Mouse (Mus musculus): ENCODE measurements around the gene Rnf41. TPM values are rescaled to one million over a fixed set of nuclear protein-coding genes. Genes with fewer than 3 reads are reported as not detected.

Gene Rnf41
- polyA plus RNA-seq, 1 experiment, result 37.4 TPM

- Histone ChIP-seq H3K9me3 (replicated peaks; ENCODE audit: control insufficient read depth, insufficient read depth, low read length, poor library complexity, severe bottlenecking) (no peaks in the 10 kb centered on the region), H3K4me1 (ENCODE audit: control insufficient read depth, insufficient read depth, low read length) (no peaks in the 10 kb centered on the region), H3K27ac (ENCODE audit: insufficient read depth, low read length) (no peak overlapping the region), H3K9ac (ENCODE audit: low read depth, poor library complexity, severe bottlenecking) (peak overlapping the region; percentile 84; the same call in 1 of the 2 replicates), H3K36me3 (ENCODE audit: control insufficient read depth, insufficient read depth, low read length, poor library complexity, severe bottlenecking) (peaks cover 8% of the 10 kb centered on the region), H3K27me3 (ENCODE audit: control insufficient read depth, insufficient read depth, low read length, poor library complexity, severe bottlenecking) (no peaks in the 10 kb centered on the region), H3K4me3 (ENCODE audit: low read depth, low read length) (no peak overlapping the region; the same call in 1 of the 2 replicates)
- TF ChIP-seq CTCF (IDR thresholded peaks at IDR 0.05; ENCODE audit: low read depth, low read length), result no peak
- TF ChIP-seq EP300 (IDR thresholded peaks at IDR 0.05; ENCODE audit: insufficient read depth, low read depth, low read length), result no peak
- TF ChIP-seq POLR2A (IDR thresholded peaks at IDR 0.05; ENCODE audit: insufficient read depth, low read length), result no peak
Observed at GRCm38 (mm10) chr10:128460270-128460630, 48.8 kb downstream of the Rnf41 start.

GRCm38 (mm10) chr10:128474366-128474765 is 62.9 kb downstream of the Rnf41 start:
- Histone ChIP-seq H3K4me1 (ENCODE audit: control insufficient read depth, insufficient read depth, low read length) (no peaks in the 10 kb centered on the region), H3K36me3 (ENCODE audit: control insufficient read depth, insufficient read depth, low read length, poor library complexity, severe bottlenecking) (0 out of 2 replicates have a peak, but pooled peaks cover 2% of the 10 kb centered on the region), H3K4me3 (ENCODE audit: low read depth, low read length) (peak overlapping the region; percentile 48), H3K9ac (ENCODE audit: low read depth, poor library complexity, severe bottlenecking) (peak overlapping the region; percentile 52), H3K27me3 (ENCODE audit: control insufficient read depth, insufficient read depth, low read length, poor library complexity, severe bottlenecking) (no peaks in the 10 kb centered on the region), H3K27ac (ENCODE audit: insufficient read depth, low read length) (peak overlapping the region; percentile 70), H3K9me3 (replicated peaks; ENCODE audit: control insufficient read depth, insufficient read depth, low read length, poor library complexity, severe bottlenecking) (no peaks in the 10 kb centered on the region)
- TF ChIP-seq CTCF (IDR thresholded peaks at IDR 0.05; ENCODE audit: low read depth, low read length), result no peak
- no peak for TF ChIP-seq EP300 (IDR thresholded peaks at IDR 0.05; ENCODE audit: insufficient read depth, low read depth, low read length)
- no peak for TF ChIP-seq POLR2A (IDR thresholded peaks at IDR 0.05; ENCODE audit: insufficient read depth, low read length)

GRCm38 (mm10) chr10:128486370-128486769 is 74.9 kb downstream of the Rnf41 start:
- Histone ChIP-seq H3K4me3 (ENCODE audit: low read depth, low read length) (no peak overlapping the region), H3K4me1 (ENCODE audit: control insufficient read depth, insufficient read depth, low read length) (peaks cover 3% of the 10 kb centered on the region), H3K9me3 (replicated peaks; ENCODE audit: control insufficient read depth, insufficient read depth, low read length, poor library complexity, severe bottlenecking) (no peaks in the 10 kb centered on the region), H3K27me3 (ENCODE audit: control insufficient read depth, insufficient read depth, low read length, poor library complexity, severe bottlenecking) (no peaks in the 10 kb centered on the region), H3K27ac (ENCODE audit: insufficient read depth, low read length) (no peak overlapping the region), H3K9ac (ENCODE audit: low read depth, poor library complexity, severe bottlenecking) (no peak overlapping the region), H3K36me3 (ENCODE audit: control insufficient read depth, insufficient read depth, low read length, poor library complexity, severe bottlenecking) (peaks cover 18% of the 10 kb centered on the region)
- TF ChIP-seq EP300 (IDR thresholded peaks at IDR 0.05; ENCODE audit: insufficient read depth, low read depth, low read length) (no peak), POLR2A (IDR thresholded peaks at IDR 0.05; ENCODE audit: insufficient read depth, low read length) (no peak), CTCF (IDR thresholded peaks at IDR 0.05; ENCODE audit: low read depth, low read length) (no peak)

- Histone ChIP-seq H3K9ac (ENCODE audit: low read depth, poor library complexity, severe bottlenecking) (no peak overlapping the region), H3K27me3 (ENCODE audit: control insufficient read depth, insufficient read depth, low read length, poor library complexity, severe bottlenecking) (no peaks in the 10 kb centered on the region), H3K9me3 (replicated peaks; ENCODE audit: control insufficient read depth, insufficient read depth, low read length, poor library complexity, severe bottlenecking) (no peaks in the 10 kb centered on the region), H3K4me3 (ENCODE audit: low read depth, low read length) (no peak overlapping the region), H3K36me3 (ENCODE audit: control insufficient read depth, insufficient read depth, low read length, poor library complexity, severe bottlenecking) (peaks cover 20% of the 10 kb centered on the region), H3K4me1 (ENCODE audit: control insufficient read depth, insufficient read depth, low read length) (peaks cover 5% of the 10 kb centered on the region), H3K27ac (ENCODE audit: insufficient read depth, low read length) (no peak overlapping the region)
- no peak for TF ChIP-seq CTCF (IDR thresholded peaks at IDR 0.05; ENCODE audit: low read depth, low read length)
- TF ChIP-seq POLR2A (IDR thresholded peaks at IDR 0.05; ENCODE audit: insufficient read depth, low read length), result no peak
- no peak for TF ChIP-seq EP300 (IDR thresholded peaks at IDR 0.05; ENCODE audit: insufficient read depth, low read depth, low read length)
Observed at GRCm38 (mm10) chr10:128487861-128488712, 76.6 kb downstream of the Rnf41 start.

- Histone ChIP-seq H3K36me3 (ENCODE audit: control insufficient read depth, insufficient read depth, low read length, poor library complexity, severe bottlenecking) (peaks cover 16% of the 10 kb centered on the region), H3K27me3 (ENCODE audit: control insufficient read depth, insufficient read depth, low read length, poor library complexity, severe bottlenecking) (no peaks in the 10 kb centered on the region), H3K27ac (ENCODE audit: insufficient read depth, low read length) (no peak overlapping the region), H3K9me3 (replicated peaks; ENCODE audit: control insufficient read depth, insufficient read depth, low read length, poor library complexity, severe bottlenecking) (no peaks in the 10 kb centered on the region), H3K9ac (ENCODE audit: low read depth, poor library complexity, severe bottlenecking) (no peak overlapping the region), H3K4me1 (ENCODE audit: control insufficient read depth, insufficient read depth, low read length) (peaks cover 5% of the 10 kb centered on the region), H3K4me3 (ENCODE audit: low read depth, low read length) (no peak overlapping the region)
- no peak for TF ChIP-seq CTCF (IDR thresholded peaks at IDR 0.05; ENCODE audit: low read depth, low read length)
- TF ChIP-seq POLR2A (IDR thresholded peaks at IDR 0.05; ENCODE audit: insufficient read depth, low read length), result no peak
- no peak for TF ChIP-seq EP300 (IDR thresholded peaks at IDR 0.05; ENCODE audit: insufficient read depth, low read depth, low read length)
Observed at GRCm38 (mm10) chr10:128488776-128489175, 77.3 kb downstream of the Rnf41 start.

- H3K4me3 ChIP-seq (ENCODE audit: low read depth, low read length), result no peak overlapping the region
- no peaks in the 10 kb centered on the region for H3K27me3 ChIP-seq (ENCODE audit: control insufficient read depth, insufficient read depth, low read length, poor library complexity, severe bottlenecking)
- H3K9me3 ChIP-seq (replicated peaks; ENCODE audit: control insufficient read depth, insufficient read depth, low read length, poor library complexity, severe bottlenecking), result no peaks in the 10 kb centered on the region
- TF ChIP-seq EP300 (IDR thresholded peaks at IDR 0.05; ENCODE audit: insufficient read depth, low read depth, low read length), result no peak
- TF ChIP-seq CTCF (IDR thresholded peaks at IDR 0.05; ENCODE audit: low read depth, low read length), result no peak
- TF ChIP-seq POLR2A (IDR thresholded peaks at IDR 0.05; ENCODE audit: insufficient read depth, low read length), result no peak
- H3K4me1 ChIP-seq (ENCODE audit: control insufficient read depth, insufficient read depth, low read length), result peaks cover 5% of the 10 kb centered on the region
- H3K36me3 ChIP-seq (ENCODE audit: control insufficient read depth, insufficient read depth, low read length, poor library complexity, severe bottlenecking), result peaks cover 16% of the 10 kb centered on the region
- H3K9ac ChIP-seq (ENCODE audit: low read depth, poor library complexity, severe bottlenecking), result no peak overlapping the region
- peak overlapping the region; percentile 40 for H3K27ac ChIP-seq (ENCODE audit: insufficient read depth, low read length)
Observed at GRCm38 (mm10) chr10:128489380-128489779, 77.9 kb downstream of the Rnf41 start.

Measured in ES-Bruce4 (cell line).